Mouse (Mus musculus) lung, postnatal 0 days (tissue): ENCODE results near the gene Clspn.
A peak's percentile ranks its signal among the peaks of the same experiment; 100 is the strongest.

Experiments used
- CTCF ChIP-seq: IDR thresholded peaks from 2 replicates; pipeline ENCODE4 v1.5.1; 2016; ENCODE audit warnings: antibody characterized with exemption, mild to moderate bottlenecking
- EP300 ChIP-seq: IDR thresholded peaks from 2 replicates; pipeline ENCODE4 v1.6.1; 2016; ENCODE audit warnings: antibody characterized with exemption, mild to moderate bottlenecking, control low read depth

DNA sequence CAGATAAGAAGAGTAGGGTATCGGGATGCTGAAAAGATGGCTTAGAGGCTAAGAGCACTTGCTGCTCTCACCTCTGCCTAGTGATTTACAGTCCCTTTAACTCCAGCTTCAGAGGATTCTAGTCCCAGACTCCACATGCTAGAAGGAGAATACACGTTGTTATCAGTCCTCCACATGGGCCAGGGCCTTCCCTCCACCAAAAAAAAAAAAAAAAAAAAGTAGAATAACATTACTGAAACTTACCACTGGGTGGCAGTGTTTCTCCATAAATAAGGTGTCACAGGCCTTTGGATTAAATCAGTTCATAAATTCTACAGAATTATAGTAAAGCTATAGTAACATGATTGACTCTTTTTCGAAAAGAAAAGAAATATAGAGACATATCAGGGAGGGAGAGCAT is 2.3 kb upstream of the Clspn start:
- peak; percentile 71 for TF ChIP-seq CTCF
- no peak for TF ChIP-seq EP300
